Mouse (Mus musculus) hindbrain, postnatal 0 days (tissue): ENCODE results near the gene Sec14l2. TPM values are rescaled to one million over a fixed set of nuclear protein-coding genes. Genes with fewer than 3 reads are reported as not detected.

ENCODE experiments used
- ATAC-seq: fragments of 200-750 bp; cut with Nextera tagmentation; 2 replicates; pipeline ENCODE4 v1.8.0; 2017; ENCODE audit warnings: mild to moderate bottlenecking, moderate TSS enrichment, moderate library complexity
- DNase-seq: peaks from one replicate; pipeline ENCODE4 v3.0.0-alpha.2; 2015; ENCODE audit warnings: low spot score
- H3K27ac ChIP-seq: fragments of 300-500 bp; sonication (generic); 2 replicates; pipeline ENCODE4 v1.5.1; 2014; ENCODE audit warnings: mild to moderate bottlenecking
- H3K27me3 ChIP-seq: fragments of 300-500 bp; sonication (generic); 2 replicates; pipeline ENCODE4 v1.6.1; 2014; ENCODE audit warnings: low read length, mixed read lengths; ENCODE audit not compliant: insufficient read depth
- H3K36me3 ChIP-seq: fragments of 300-500 bp; sonication (generic); 2 replicates; pipeline ENCODE4 v1.6.1; 2014; ENCODE audit warnings: low read length, mixed read lengths; ENCODE audit not compliant: insufficient read depth
- H3K4me1 ChIP-seq: fragments of 300-500 bp; sonication (generic); 2 replicates; pipeline ENCODE4 v1.6.1; 2014; ENCODE audit warnings: antibody characterized with exemption, low read length, mixed read lengths; ENCODE audit not compliant: insufficient read depth
- H3K4me2 ChIP-seq: fragments of 300-500 bp; sonication (generic); 2 replicates; pipeline ENCODE4 v1.6.1; 2014; ENCODE audit warnings: low read depth, mild to moderate bottlenecking, low read length, moderate library complexity, mixed read lengths
- H3K4me3 ChIP-seq: fragments of 300-500 bp; sonication (generic); 2 replicates; pipeline ENCODE4 v1.5.1; 2014; ENCODE audit warnings: low read length
- H3K9ac ChIP-seq: fragments of 300-500 bp; sonication (generic); replicated peaks from 2 replicates; pipeline ENCODE4 v1.6.1; 2014; ENCODE audit warnings: mild to moderate bottlenecking, low read length, moderate library complexity, mixed read lengths
- H3K9me3 ChIP-seq: fragments of 300-500 bp; sonication (generic); 2 replicates; pipeline ENCODE4 v1.6.1; 2016; ENCODE audit warnings: low read length, mixed read lengths
- CTCF ChIP-seq: IDR thresholded peaks from 2 replicates; pipeline ENCODE4 v1.5.1; 2016; ENCODE audit warnings: antibody characterized with exemption, control low read depth, low read depth
- WGBS: fragments of 180-500 bp; shearing (Covaris S2); extraction: QIAGEN DNeasy Blood & Tissue Kit; methylation state at CpG from one replicate; pipeline ENCODE4 v1.1.7; 2014; 5-methylcytosine and 5-hydroxymethylcytosine counted together
- polyA plus RNA-seq: library from polyadenylated mRNA; unstranded; fragments of >200 nt; fragmentation: Nextera tagmentation; extraction: Ambion mirVana; gene quantifications from 2 replicates; pipeline ENCODE4 v1.2.1, GENCODE M21; 2015
- total RNA-seq: library from RNA; depleted of rRNA; stranded (reverse); fragments of >200 nt; gene quantifications from 2 replicates; pipeline ENCODE4 v1.2.3, GENCODE M21; 2014; rRNA removed

The Sec14l2 gene
- total RNA-seq (13.4 and 13.9 TPM in 2 replicates), polyA plus RNA-seq (8.1 and 9.5 TPM in 2 replicates)

DNA sequence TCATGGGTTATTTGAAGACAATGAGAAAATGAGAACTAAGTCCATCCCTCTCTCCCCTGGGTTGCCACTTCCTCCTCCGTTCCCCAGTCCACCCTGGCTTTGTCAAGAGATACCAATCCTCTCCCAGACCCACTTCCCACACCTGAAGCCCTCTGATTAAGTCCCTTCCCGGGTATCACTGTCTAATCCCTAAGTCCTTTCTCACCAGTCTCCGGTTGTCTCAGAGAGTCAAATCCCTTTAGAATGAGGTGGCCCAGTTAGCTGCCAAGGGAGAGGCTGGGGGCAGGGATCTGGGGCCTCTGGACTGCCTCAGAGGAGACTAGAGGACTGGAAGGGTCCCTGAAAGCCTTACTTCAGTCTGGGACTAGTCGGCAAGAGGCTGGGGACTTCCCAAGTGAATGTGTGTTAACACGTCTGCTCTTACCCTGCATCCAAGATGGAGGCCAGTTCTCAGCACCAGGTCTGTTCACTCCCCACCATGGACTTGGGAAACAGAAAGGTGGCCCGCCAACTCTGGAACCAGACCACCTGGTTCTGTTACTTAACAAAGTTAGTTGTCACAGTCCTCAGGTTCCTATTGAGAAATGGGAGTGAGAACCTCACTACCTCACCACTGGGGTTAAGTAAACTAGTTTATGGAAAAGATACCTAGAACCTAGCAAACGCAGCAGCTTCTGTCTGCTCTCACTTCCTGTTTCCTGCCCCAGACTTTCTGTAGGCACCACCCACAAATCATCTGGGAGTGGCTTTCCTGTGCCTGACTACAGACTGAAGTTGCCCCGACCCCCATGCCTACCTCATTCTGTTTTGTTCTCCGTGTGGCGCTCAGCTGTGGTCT, at the start of gene Sec14l2:
Gene Sec14l2, minus strand, starts transcription at position 674 of the 838 bp plus-strand sequence.
- 80% methylated on average over 10 of the region's 10 CpGs for WGBS
- no peak for DNase-seq
- no peak for TF ChIP-seq CTCF

GRCm38 (mm10) chr11:4166467-4167090, 43.4 kb upstream of the Sec14l2 start:
- no peak for TF ChIP-seq CTCF
- no peaks in the 10 kb centered on the region for H3K9me3 ChIP-seq
- DNase-seq (no peak), ATAC-seq (no peak)
- H3K27ac ChIP-seq: no peak overlapping the region
- H3K4me2 ChIP-seq: no peak overlapping the region
- H3K36me3 ChIP-seq: peaks cover 65% of the 10 kb centered on the region
- H3K9ac ChIP-seq: no peak overlapping the region
- peaks cover 7% of the 10 kb centered on the region; the same call in 1 of the 2 replicates for H3K4me1 ChIP-seq
- H3K27me3 ChIP-seq: no peaks in the 10 kb centered on the region
- H3K4me3 ChIP-seq: no peak overlapping the region
- 94% methylated on average over 7 of the region's 7 CpGs for WGBS

More for the DNA sequence above, at the start of gene Sec14l2:
- no peaks in the 10 kb centered on the region for H3K27me3 ChIP-seq
- no peak for ATAC-seq
- peaks cover 3% of the 10 kb centered on the region; the same call in 1 of the 2 replicates for H3K9me3 ChIP-seq
- no peaks in the 10 kb centered on the region for H3K36me3 ChIP-seq
- H3K4me3 ChIP-seq: no peak within 1 kb of the TSS
- H3K4me2 ChIP-seq: no peak within 1 kb of the TSS
- H3K27ac ChIP-seq: no peak within 1 kb of the TSS
- no peak within 1 kb of the TSS for H3K9ac ChIP-seq
- H3K4me1 ChIP-seq: peaks cover 14% of the 10 kb centered on the region; the same call in 1 of the 2 replicates

DNA sequence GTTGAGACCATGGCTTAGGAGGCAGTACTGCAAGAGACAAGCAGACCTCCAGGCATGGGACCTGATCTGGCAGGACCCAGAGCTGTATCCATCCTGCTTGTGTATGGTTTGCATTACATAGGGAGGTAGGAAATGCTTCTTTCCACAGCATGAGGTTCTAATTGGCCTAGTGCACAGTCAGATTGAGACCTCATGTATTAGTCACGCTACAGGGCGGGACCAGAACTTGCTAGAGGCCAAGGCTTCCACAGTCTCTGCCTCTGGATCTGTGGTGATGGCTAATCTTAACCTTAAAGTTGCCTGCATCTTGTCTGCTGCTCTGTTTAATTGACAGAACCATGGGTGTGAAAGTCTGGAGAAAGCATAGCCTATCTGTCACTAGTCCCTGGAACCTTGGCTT, 41.5 kb upstream of the Sec14l2 start:
- H3K9ac ChIP-seq: no peak overlapping the region
- peaks cover 47% of the 10 kb centered on the region; the same call in 1 of the 2 replicates for H3K36me3 ChIP-seq
- DNase-seq (no peak), ATAC-seq (no peak)
- H3K4me3 ChIP-seq: no peak overlapping the region
- H3K9me3 ChIP-seq: no peaks in the 10 kb centered on the region
- no peaks in the 10 kb centered on the region for H3K27me3 ChIP-seq
- H3K4me2 ChIP-seq: no peak overlapping the region
- H3K27ac ChIP-seq: no peak overlapping the region
- no peak for TF ChIP-seq CTCF
- 69% methylated on average over 2 of the region's 2 CpGs for WGBS
- H3K4me1 ChIP-seq: peaks cover 14% of the 10 kb centered on the region; the same call in 1 of the 2 replicates

DNA sequence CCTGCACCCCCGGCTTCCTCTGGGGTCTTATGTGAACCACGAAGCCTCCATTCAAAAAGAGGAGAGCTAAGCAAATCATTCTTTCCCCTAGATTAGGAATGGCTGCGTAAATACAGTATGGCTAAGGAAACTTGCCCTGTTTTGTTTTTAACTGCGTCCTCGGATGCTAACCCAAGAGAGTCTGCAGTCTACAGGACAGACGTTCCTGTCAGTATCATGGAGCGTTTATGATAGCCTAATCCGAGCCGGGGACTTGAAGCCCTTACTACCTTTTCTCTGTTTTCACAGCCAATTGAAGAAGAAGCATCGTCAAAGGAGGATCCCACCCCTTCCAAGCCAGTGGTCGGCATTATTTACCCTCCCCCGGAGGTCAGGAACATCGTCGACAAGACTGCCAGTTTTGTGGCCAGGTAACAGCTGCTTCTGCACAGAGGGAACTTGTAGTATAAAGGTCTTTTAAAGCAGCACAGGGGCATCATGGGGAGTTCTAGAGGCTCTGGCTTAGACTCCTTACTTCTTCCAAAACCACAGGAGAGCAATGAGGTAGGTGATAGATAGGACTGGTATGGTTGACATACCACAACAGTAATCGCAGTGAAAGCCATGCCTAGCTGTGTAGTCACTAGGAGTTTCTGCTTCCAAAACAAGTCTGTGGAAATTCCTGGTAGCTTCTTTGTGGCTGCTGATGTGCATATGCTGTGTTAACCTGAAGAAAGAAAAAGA, 37.7 kb upstream of the Sec14l2 start:
- ATAC-seq: no peak
- WGBS: 7% methylated on average over 15 of the region's 15 CpGs

GRCm38 (mm10) chr11:4159808-4160708, 36.8 kb upstream of the Sec14l2 start, which contains the start of the genes Ccdc157 and Sf3a1:
TSS of gene Ccdc157 (minus strand) at chr11:4160293.
TSS of gene Sf3a1 (plus strand) at chr11:4160350.
- H3K4me1 ChIP-seq: peaks cover 14% of the 10 kb centered on the region
- H3K4me3 ChIP-seq: peak within 1 kb of the TSS; percentile 76
- ATAC-seq: peak; percentile 97
- no peaks in the 10 kb centered on the region for H3K9me3 ChIP-seq
- no peaks in the 10 kb centered on the region for H3K27me3 ChIP-seq
- no peak for TF ChIP-seq CTCF
- peak within 1 kb of the TSS; percentile 88 for H3K9ac ChIP-seq
- H3K4me2 ChIP-seq: peak within 1 kb of the TSS; percentile 81
- 1% methylated on average over 51 of the region's 54 CpGs for WGBS
- peak; percentile 97 for DNase-seq
- H3K36me3 ChIP-seq: peaks cover 11% of the 10 kb centered on the region; the same call in 1 of the 2 replicates
- peak within 1 kb of the TSS; percentile 97 for H3K27ac ChIP-seq

More for the DNA sequence above, 37.7 kb upstream of the Sec14l2 start:
- H3K27ac ChIP-seq: peak overlapping the region; percentile 97
- no peak for DNase-seq
- H3K36me3 ChIP-seq: peaks cover 18% of the 10 kb centered on the region; the same call in 1 of the 2 replicates
- peak overlapping the region; percentile 88 for H3K9ac ChIP-seq
- no peaks in the 10 kb centered on the region for H3K9me3 ChIP-seq
- peaks cover 14% of the 10 kb centered on the region for H3K4me1 ChIP-seq
- H3K4me2 ChIP-seq: peak overlapping the region; percentile 81
- TF ChIP-seq CTCF: no peak
- peak overlapping the region; percentile 76 for H3K4me3 ChIP-seq
- H3K27me3 ChIP-seq: no peaks in the 10 kb centered on the region
